Mouse (Mus musculus): ENCODE data around the gene Vmn1r188. TPM values are rescaled to one million over a fixed set of nuclear protein-coding genes. Genes with fewer than 3 reads are reported as not detected.
A peak's percentile ranks its signal among the peaks of the same experiment; 100 is the strongest.
"Not testable (repeated sequence)": the region's sequence is repeated elsewhere in the genome, so short reads cannot be mapped to it uniquely, and the experiment has no call there.

Vmn1r188 gene
- polyA plus RNA-seq, 1 experiment from 2014 or later: not detected

DNA sequence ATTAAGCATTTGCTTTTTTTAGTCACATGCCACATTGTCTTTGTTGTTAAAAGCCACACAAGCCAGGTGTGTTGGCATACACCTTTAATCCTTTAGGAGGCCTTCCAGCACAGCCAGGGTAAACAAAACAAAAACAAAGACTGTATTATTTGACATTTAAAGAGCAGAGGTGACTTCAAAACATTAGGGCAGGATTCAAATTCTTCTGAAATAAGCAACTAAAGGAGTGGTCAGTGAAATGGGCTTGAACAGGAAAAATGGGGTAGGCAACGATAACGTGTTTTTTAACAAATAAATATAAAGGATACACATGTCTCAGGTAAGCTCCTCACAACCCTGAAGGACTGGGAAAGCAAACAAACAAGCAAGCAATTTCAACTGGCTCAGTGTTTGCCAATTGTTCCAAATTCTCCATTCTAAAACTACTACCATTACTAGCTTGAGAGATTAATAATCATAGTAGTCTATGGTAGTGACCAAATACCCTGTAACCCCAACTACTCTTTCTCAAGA is 44.2 kb upstream of the Vmn1r188 start:
- Histone ChIP-seq H3K27me3 (ENCODE audit: control insufficient read depth, insufficient read depth, low read length) (no peaks in the 10 kb centered on the region), H3K36me3 (ENCODE audit: control insufficient read depth, insufficient read depth, low read length) (no peaks in the 10 kb centered on the region), H3K4me2 (ENCODE audit: low read depth, severe bottlenecking) (peak overlapping the region; percentile 69), H3K4me1 (ENCODE audit: control insufficient read depth, insufficient read depth, low read length) (peaks cover 10% of the 10 kb centered on the region), H3K27ac (replicated peaks; ENCODE audit: low read depth, low read length) (peak overlapping the region; percentile 88), H3K4me3 (ENCODE audit: low read depth, low read length) (peak overlapping the region; percentile 33), H3K9me3 (ENCODE audit: control insufficient read depth, low read length) (no peaks in the 10 kb centered on the region), H3K9ac (ENCODE audit: low read length) (peak overlapping the region; percentile 65)
- 5% methylated on average over 2 of the region's 2 CpGs for WGBS
- DNase-seq (ENCODE audit: low spot score) (no peak), ATAC-seq (ENCODE audit: insufficient number of reproducible peaks, low FRiP score, low TSS enrichment, low read depth) (no peak)

DNA sequence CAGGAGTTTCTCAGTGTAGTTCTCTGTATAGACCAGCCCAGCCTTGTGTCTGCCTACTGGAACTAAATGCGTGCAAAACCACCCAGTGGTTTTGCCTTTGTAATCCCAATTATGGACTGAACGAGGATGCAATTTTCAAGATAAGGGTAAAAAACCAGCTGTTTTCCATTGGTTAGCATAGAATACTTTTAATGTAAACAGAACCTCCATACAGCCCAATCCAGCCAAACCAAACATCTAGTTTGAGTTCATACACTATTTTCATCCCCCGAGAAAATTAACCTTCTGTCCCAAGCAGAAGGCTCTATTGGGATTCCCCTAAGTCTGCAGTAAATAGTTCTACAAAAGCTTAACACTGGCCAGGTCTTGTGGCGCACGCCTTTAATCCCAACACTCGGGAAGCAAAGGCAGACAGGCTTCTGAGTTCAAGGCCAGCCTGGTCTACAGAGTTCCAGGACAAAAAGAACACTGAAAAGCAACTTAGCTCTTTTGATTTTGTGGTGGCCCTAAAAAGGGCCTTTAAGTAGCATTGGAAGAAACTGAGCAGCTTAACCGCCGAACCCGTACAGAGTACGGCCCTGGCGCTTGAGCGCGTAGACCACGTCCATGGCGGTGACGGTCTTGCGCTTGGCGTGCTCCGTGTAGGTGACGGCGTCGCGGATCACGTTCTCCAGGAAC is 43.6 kb upstream of the Vmn1r188 start:
- Histone ChIP-seq H3K27me3 (ENCODE audit: control insufficient read depth, insufficient read depth, low read length) (no peaks in the 10 kb centered on the region), H3K36me3 (ENCODE audit: control insufficient read depth, insufficient read depth, low read length) (no peaks in the 10 kb centered on the region), H3K9me3 (ENCODE audit: control insufficient read depth, low read length) (no peaks in the 10 kb centered on the region), H3K4me1 (ENCODE audit: control insufficient read depth, insufficient read depth, low read length) (peaks cover 10% of the 10 kb centered on the region), H3K9ac (ENCODE audit: low read length) (peak overlapping the region; percentile 65), H3K27ac (replicated peaks; ENCODE audit: low read depth, low read length) (peak overlapping the region; percentile 88), H3K4me2 (ENCODE audit: low read depth, severe bottlenecking) (peak overlapping the region; percentile 69), H3K4me3 (ENCODE audit: low read depth, low read length) (peak overlapping the region; percentile 33)
- WGBS: 1% methylated on average over 16 of the region's 24 CpGs
- DNase-seq (ENCODE audit: low spot score) (peak; percentile 77), ATAC-seq (ENCODE audit: insufficient number of reproducible peaks, low FRiP score, low TSS enrichment, low read depth) (peak; percentile 3; the same call in 1 of the 2 replicates)

DNA sequence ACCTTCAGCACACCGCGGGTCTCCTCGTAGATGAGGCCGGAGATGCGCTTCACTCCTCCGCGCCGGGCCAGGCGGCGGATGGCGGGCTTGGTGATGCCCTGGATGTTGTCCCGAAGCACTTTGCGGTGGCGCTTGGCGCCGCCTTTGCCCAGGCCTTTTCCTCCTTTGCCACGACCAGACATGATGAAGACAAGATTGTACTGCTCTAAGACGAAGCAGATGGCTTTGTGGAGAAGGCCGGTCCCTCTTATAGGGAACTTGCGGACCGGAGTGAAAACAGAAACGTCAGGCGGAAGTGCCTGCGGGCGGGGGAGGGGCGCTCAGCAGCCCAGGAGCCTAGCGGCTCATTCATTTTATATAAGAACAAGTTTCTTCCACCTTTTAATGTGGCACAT is 43.1 kb upstream of the Vmn1r188 start, which contains the start of gene Hist1h4i:
Hist1h4i (minus strand) TSS at position 221 of the 395 bp plus-strand sequence.
- peak; percentile 63 for ATAC-seq (ENCODE audit: insufficient number of reproducible peaks, low FRiP score, low TSS enrichment, low read depth)
- Histone ChIP-seq H3K4me2 (ENCODE audit: low read depth, severe bottlenecking) (peak within 1 kb of the TSS; percentile 69), H3K9ac (ENCODE audit: low read length) (peak within 1 kb of the TSS; percentile 74), H3K27ac (replicated peaks; ENCODE audit: low read depth, low read length) (peak within 1 kb of the TSS; percentile 88), H3K4me3 (ENCODE audit: low read depth, low read length) (peak within 1 kb of the TSS; percentile 33)
- not testable (repeated sequence) for H3K9me3 ChIP-seq (ENCODE audit: control insufficient read depth, low read length); H3K27me3 ChIP-seq (ENCODE audit: control insufficient read depth, insufficient read depth, low read length); H3K4me1 ChIP-seq (ENCODE audit: control insufficient read depth, insufficient read depth, low read length); H3K36me3 ChIP-seq (ENCODE audit: control insufficient read depth, insufficient read depth, low read length)
- under 1% methylated on average over 22 of the region's 27 CpGs for WGBS
- peak; percentile 98 for DNase-seq (ENCODE audit: low spot score)

DNA sequence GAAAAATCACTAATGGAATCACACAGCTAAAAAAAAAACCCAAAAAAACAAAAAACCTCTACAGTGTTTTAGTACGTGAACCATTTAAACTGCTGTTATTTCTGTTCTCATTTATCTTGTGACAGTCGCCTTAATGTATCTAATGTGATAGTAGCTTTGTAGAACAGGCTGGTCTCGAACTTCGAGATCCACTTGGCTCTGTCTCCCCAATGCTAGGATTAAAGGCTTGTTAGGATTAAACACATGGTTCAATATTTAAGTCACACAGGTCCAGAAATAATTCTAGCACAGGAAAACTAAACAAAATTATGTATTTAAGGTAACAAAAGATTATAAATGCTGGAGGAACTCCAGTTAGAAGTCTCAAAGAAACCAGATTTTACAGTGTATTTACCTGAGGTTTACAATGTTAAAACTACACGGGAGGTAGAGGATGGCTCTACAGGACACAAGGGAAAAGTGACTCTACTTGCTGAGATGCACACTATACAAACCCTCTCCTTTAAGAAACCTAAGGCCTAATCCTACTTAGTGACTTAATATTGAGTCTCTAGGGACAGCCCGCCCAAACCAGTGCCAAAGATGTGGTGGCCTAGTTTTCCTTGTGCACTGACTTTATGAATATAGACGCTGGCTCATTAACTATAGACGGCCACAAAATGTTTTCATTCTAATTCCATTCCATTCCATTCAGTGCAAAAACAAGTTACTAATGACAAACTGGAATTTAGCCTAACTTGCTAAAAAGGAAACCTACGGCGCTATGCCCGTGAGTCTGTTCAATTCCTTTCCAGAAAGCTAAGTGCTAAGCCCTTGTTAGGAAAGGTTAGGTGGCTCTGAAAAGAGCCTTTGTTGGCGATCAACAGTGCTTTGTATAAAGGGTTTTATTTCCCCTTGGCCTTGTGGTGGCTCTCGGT is 42.3 kb upstream of the Vmn1r188 start:
- Histone ChIP-seq H3K27ac (replicated peaks; ENCODE audit: low read depth, low read length) (peak overlapping the region; percentile 88), H3K36me3 (ENCODE audit: control insufficient read depth, insufficient read depth, low read length) (no peaks in the 10 kb centered on the region), H3K9ac (ENCODE audit: low read length) (peak overlapping the region; percentile 74), H3K4me1 (ENCODE audit: control insufficient read depth, insufficient read depth, low read length) (0 out of 2 replicates have a peak, but pooled peaks cover 3% of the 10 kb centered on the region), H3K27me3 (ENCODE audit: control insufficient read depth, insufficient read depth, low read length) (no peaks in the 10 kb centered on the region), H3K4me2 (ENCODE audit: low read depth, severe bottlenecking) (peak overlapping the region; percentile 64), H3K4me3 (ENCODE audit: low read depth, low read length) (peak overlapping the region; percentile 26), H3K9me3 (ENCODE audit: control insufficient read depth, low read length) (no peaks in the 10 kb centered on the region)
- peak; percentile 64 for DNase-seq (ENCODE audit: low spot score)
- 5% methylated on average over 13 of the region's 13 CpGs for WGBS
- no peak for ATAC-seq (ENCODE audit: insufficient number of reproducible peaks, low FRiP score, low TSS enrichment, low read depth)

DNA sequence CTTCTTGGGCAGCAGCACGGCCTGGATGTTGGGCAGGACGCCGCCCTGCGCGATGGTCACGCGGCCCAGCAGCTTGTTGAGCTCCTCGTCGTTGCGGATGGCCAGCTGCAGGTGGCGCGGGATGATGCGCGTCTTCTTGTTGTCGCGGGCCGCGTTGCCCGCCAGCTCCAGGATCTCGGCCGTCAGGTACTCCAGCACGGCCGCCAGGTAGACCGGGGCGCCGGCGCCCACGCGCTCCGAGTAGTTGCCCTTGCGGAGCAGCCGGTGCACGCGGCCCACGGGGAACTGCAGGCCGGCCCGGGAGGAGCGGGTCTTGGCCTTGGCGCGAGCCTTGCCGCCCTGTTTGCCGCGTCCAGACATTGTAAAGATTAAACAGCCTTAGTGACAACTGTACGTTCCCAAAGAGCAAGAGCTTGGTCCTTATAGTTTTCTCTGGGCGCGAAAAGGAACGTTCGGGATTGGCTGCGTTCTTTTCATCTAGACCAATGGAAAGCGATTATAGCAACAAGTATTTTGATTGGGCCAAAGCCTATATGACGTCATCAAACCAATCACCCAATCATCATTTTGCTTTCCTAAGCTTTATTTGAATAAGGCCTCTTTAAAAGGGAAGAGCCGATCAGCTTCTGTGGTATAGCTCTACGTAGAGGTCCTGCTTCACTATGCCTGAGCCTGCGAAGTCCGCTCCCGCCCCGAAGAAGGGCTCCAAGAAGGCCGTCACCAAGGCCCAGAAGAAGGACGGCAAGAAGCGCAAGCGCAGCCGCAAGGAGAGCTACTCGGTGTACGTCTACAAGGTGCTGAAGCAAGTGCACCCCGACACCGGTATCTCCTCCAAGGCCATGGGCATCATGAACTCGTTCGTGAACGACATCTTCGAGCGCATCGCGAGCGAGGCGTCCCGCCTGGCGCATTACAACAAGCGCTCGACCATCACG is 41.4 kb upstream of the Vmn1r188 start, which contains the start of the genes Hist1h2ag and Hist1h2bj:
Hist1h2ag (minus strand) TSS at position 377 of the 935 bp plus-strand sequence.
Hist1h2bj (plus strand) TSS at position 647 of the 935 bp plus-strand sequence.
- peak; percentile 91 for ATAC-seq (ENCODE audit: insufficient number of reproducible peaks, low FRiP score, low TSS enrichment, low read depth)
- WGBS: 0% methylated on average over 40 of the region's 80 CpGs

DNA sequence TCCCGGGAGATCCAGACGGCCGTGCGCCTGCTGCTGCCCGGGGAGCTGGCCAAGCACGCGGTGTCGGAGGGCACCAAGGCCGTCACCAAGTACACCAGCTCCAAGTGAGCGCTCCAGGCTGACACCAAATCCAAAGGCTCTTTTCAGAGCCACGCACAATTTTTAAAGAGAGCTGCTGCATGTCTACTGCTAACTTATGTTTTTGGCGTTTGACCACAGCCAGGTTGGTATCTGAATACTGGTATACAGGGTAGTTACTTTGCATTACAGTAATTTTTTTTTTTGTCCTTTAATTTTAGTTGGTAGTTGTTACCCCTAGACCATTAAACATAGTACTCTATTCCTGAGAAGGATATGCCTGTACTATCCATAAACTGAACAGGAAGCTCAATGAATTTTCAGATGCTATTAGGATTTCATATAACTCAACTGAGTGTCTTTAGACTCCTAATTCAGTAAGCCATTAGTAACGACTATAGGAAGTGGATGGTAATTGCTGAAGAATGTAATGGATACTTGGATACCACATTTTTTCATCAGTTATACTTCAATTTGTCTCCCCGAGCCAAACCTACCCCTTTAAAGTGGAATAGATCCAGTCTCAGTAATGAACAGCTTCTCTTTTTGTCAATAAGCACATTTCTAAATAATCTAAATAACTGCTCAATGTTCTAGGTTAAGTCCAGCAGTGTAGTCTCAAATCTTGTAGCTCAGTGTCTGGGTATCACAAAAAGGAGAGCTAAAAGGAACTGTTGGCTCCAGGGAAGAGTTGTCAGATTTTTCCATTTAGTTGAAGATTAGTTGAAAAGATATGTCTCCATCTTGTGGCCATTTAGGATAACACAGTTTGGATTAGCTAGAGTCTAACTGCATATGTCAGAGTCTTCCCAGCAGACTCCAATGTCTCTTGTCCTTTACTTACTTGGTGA is 40.5 kb upstream of the Vmn1r188 start:
- ATAC-seq (ENCODE audit: insufficient number of reproducible peaks, low FRiP score, low TSS enrichment, low read depth) (peak; percentile 1; the same call in 1 of the 2 replicates), DNase-seq (ENCODE audit: low spot score) (peak; percentile 70)
- 2% methylated on average over 9 of the region's 14 CpGs for WGBS
- Histone ChIP-seq H3K9ac (ENCODE audit: low read length) (peak overlapping the region; percentile 53; the same call in 1 of the 2 replicates), H3K9me3 (ENCODE audit: control insufficient read depth, low read length) (no peaks in the 10 kb centered on the region), H3K27ac (replicated peaks; ENCODE audit: low read depth, low read length) (peak overlapping the region; percentile 62; the same call in 1 of the 2 replicates), H3K4me1 (ENCODE audit: control insufficient read depth, insufficient read depth, low read length) (0 out of 2 replicates have a peak, but pooled peaks cover 3% of the 10 kb centered on the region), H3K27me3 (ENCODE audit: control insufficient read depth, insufficient read depth, low read length) (no peaks in the 10 kb centered on the region), H3K36me3 (ENCODE audit: control insufficient read depth, insufficient read depth, low read length) (no peaks in the 10 kb centered on the region), H3K4me3 (ENCODE audit: low read depth, low read length) (peak overlapping the region; percentile 26), H3K4me2 (ENCODE audit: low read depth, severe bottlenecking) (peak overlapping the region; percentile 49)

More for the DNA sequence above, 41.4 kb upstream of the Vmn1r188 start, which contains the start of the genes Hist1h2ag and Hist1h2bj:
- Histone ChIP-seq H3K4me2 (ENCODE audit: low read depth, severe bottlenecking) (peak within 1 kb of the TSS; percentile 64), H3K4me3 (ENCODE audit: low read depth, low read length) (peak within 1 kb of the TSS; percentile 26), H3K9ac (ENCODE audit: low read length) (peak within 1 kb of the TSS; percentile 74), H3K27ac (replicated peaks; ENCODE audit: low read depth, low read length) (peak within 1 kb of the TSS; percentile 88)
- DNase-seq (ENCODE audit: low spot score): peak; percentile 89
- H3K9me3 ChIP-seq (ENCODE audit: control insufficient read depth, low read length); H3K4me1 ChIP-seq (ENCODE audit: control insufficient read depth, insufficient read depth, low read length); H3K36me3 ChIP-seq (ENCODE audit: control insufficient read depth, insufficient read depth, low read length); H3K27me3 ChIP-seq (ENCODE audit: control insufficient read depth, insufficient read depth, low read length): not testable (repeated sequence)

All from limb, embryonic 11.5 days (tissue).